Mouse (Mus musculus): ENCODE measurements at regions not wholly inside any gene's neighbourhood (a gene's known extent, or its start where the extent isn't known, plus 50 kb on each side); places are given as distances from the start of the nearest gene placed in this dataset.

- TF ChIP-seq POLR2A (IDR thresholded peaks at IDR 0.05; ENCODE audit: insufficient read depth, low read length) (no peak), EP300 (IDR thresholded peaks at IDR 0.05; ENCODE audit: insufficient read depth, low read depth, low read length) (no peak), CTCF (IDR thresholded peaks at IDR 0.05; ENCODE audit: low read depth, low read length) (no peak)
Observed at GRCm38 (mm10) chr8:126778131-126778530, 167.5 kb downstream of the Tomm20 start.
